Mouse (Mus musculus): ENCODE results near the gene Snrk.

Gene Snrk

GRCm38 (mm10) chr9:122178427-122178826 is 61.4 kb downstream of the Snrk start:
- in situ Hi-C loops (cut with MboI, MseI): no loop called here

GRCm38 (mm10) chr9:122180105-122180504 is 63.0 kb downstream of the Snrk start:
- in situ Hi-C loops (cut with MboI, MseI): no loop called here

GRCm38 (mm10) chr9:122183074-122183473 is 66.0 kb downstream of the Snrk start:
- in situ Hi-C loops (cut with MboI, MseI): no loop called here

- in situ Hi-C loops (cut with MboI, MseI): no loop called here
Observed at GRCm38 (mm10) chr9:122184329-122184728, 67.3 kb downstream of the Snrk start.

GRCm38 (mm10) chr9:122185061-122185460 is 68.0 kb downstream of the Snrk start:
- in situ Hi-C loops (cut with MboI, MseI): loop anchor here in 1 of 2 experiments (5.0 kb wide), 1 partner anchor 68 kb away; the partner anchor contains the start of gene Snrk

GRCm38 (mm10) chr9:122185953-122186352 is 68.9 kb downstream of the Snrk start:
- in situ Hi-C loops (cut with MboI, MseI): loop anchor here in 1 of 2 experiments (5.0 kb wide), 1 partner anchor 69 kb away; the partner anchor contains the start of gene Snrk

- in situ Hi-C loops (cut with MboI, MseI): loop anchor here in 1 of 2 experiments (5.0 kb wide), 1 partner anchor 69 kb away; the partner anchor contains the start of gene Snrk
Observed at GRCm38 (mm10) chr9:122186643-122187226, 69.7 kb downstream of the Snrk start.

- in situ Hi-C loops (cut with MboI, MseI): loop anchor here in 1 of 2 experiments (5.0 kb wide), 1 partner anchor 70 kb away; the partner anchor contains the start of gene Snrk
Observed at GRCm38 (mm10) chr9:122187451-122187921, 70.4 kb downstream of the Snrk start.

- in situ Hi-C loops (cut with MboI, MseI): loop anchor here in 1 of 2 experiments (5.0 kb wide), 1 partner anchor 71 kb away; the partner anchor contains the start of gene Snrk
Observed at GRCm38 (mm10) chr9:122188724-122189123, 71.7 kb downstream of the Snrk start.

- in situ Hi-C loops (cut with MboI, MseI): no loop called here
Observed at GRCm38 (mm10) chr9:122193361-122193760, 76.3 kb downstream of the Snrk start.

- in situ Hi-C loops (cut with MboI, MseI): no loop called here
Observed at GRCm38 (mm10) chr9:122193823-122194222, 76.8 kb downstream of the Snrk start.

- in situ Hi-C loops (cut with MboI, MseI): no loop called here
Observed at GRCm38 (mm10) chr9:122195042-122195682, 78.1 kb downstream of the Snrk start.

- in situ Hi-C loops (cut with MboI, MseI): no loop called here
Observed at GRCm38 (mm10) chr9:122197021-122197420, 80.0 kb downstream of the Snrk start.

- in situ Hi-C loops (cut with MboI, MseI): no loop called here
Observed at GRCm38 (mm10) chr9:122198621-122199020, 81.6 kb downstream of the Snrk start.

GRCm38 (mm10) chr9:122199253-122199652 is 82.2 kb downstream of the Snrk start:
- in situ Hi-C loops (cut with MboI, MseI): no loop called here

- in situ Hi-C loops (cut with MboI, MseI): loop anchor here (5.0 to 10.0 kb wide), 2 partner anchors 38 to 200 kb away; no protein-coding TSS in a partner anchor
Observed at GRCm38 (mm10) chr9:122204508-122204907, 87.4 kb downstream of the Snrk start.

- in situ Hi-C loops (cut with MboI, MseI): loop anchor here (5.0 to 10.0 kb wide), 3 partner anchors 37 to 201 kb away; no protein-coding TSS in a partner anchor
Observed at GRCm38 (mm10) chr9:122205543-122206200, 88.6 kb downstream of the Snrk start.

GRCm38 (mm10) chr9:122208311-122208710 is 91.2 kb downstream of the Snrk start:
- in situ Hi-C loops (cut with MboI, MseI): loop anchor here (5.0 to 10.0 kb wide), 3 partner anchors 34 to 204 kb away; no protein-coding TSS in a partner anchor

- in situ Hi-C loops (cut with MboI, MseI): no loop called here
Observed at GRCm38 (mm10) chr9:122215118-122215517, 98.1 kb downstream of the Snrk start.

GRCm38 (mm10) chr9:122216945-122217529 is 100.0 kb downstream of the Snrk start:
- in situ Hi-C loops (cut with MboI, MseI): no loop called here

Data from T-helper 17 cell (primary cell).